Mouse (Mus musculus) heart, embryonic 12.5 days (tissue): ENCODE data around the gene Slc25a35. TPM values are rescaled to one million over a fixed set of nuclear protein-coding genes. Genes with fewer than 3 reads are reported as not detected.
"Not testable (repeated sequence)": the region's sequence is repeated elsewhere in the genome, so short reads cannot be mapped to it uniquely, and the experiment has no call there.

ENCODE experiments used
- ATAC-seq: fragments of 200-750 bp; cut with Nextera tagmentation; 2 replicates; pipeline ENCODE4 v1.8.0; 2017; ENCODE audit warnings: moderate TSS enrichment, moderate library complexity; ENCODE audit not compliant: insufficient number of reproducible peaks, low FRiP score
- H3K27ac ChIP-seq: fragments of 300-500 bp; sonication (generic); 2 replicates; pipeline ENCODE4 v1.5.1; 2016; ENCODE audit warnings: mild to moderate bottlenecking, moderate library complexity; ENCODE audit not compliant: poor library complexity, severe bottlenecking
- H3K27me3 ChIP-seq: fragments of 300-500 bp; sonication (generic); replicated peaks from 2 replicates; pipeline ENCODE4 v1.6.1; 2016; ENCODE audit warnings: mild to moderate bottlenecking, moderate library complexity
- H3K36me3 ChIP-seq: fragments of 300-500 bp; sonication (generic); 2 replicates; pipeline ENCODE4 v1.6.1; 2016; ENCODE audit warnings: mild to moderate bottlenecking, moderate library complexity
- H3K4me1 ChIP-seq: fragments of 300-500 bp; sonication (generic); replicated peaks from 2 replicates; pipeline ENCODE4 v1.6.1; 2016; ENCODE audit warnings: mild to moderate bottlenecking
- H3K4me2 ChIP-seq: fragments of 300-500 bp; sonication (generic); 2 replicates; pipeline ENCODE4 v1.6.1; 2016; ENCODE audit warnings: mild to moderate bottlenecking, moderate library complexity
- H3K4me3 ChIP-seq: fragments of 300-500 bp; sonication (generic); 2 replicates; pipeline ENCODE4 v1.5.1; 2016; ENCODE audit warnings: mild to moderate bottlenecking
- H3K9ac ChIP-seq: fragments of 300-500 bp; sonication (generic); 2 replicates; pipeline ENCODE4 v1.6.1; 2016; ENCODE audit warnings: mild to moderate bottlenecking, moderate library complexity
- H3K9me3 ChIP-seq: fragments of 300-500 bp; sonication (generic); replicated peaks from 2 replicates; pipeline ENCODE4 v1.6.1; 2016; ENCODE audit warnings: mild to moderate bottlenecking, moderate library complexity
- WGBS: fragments of 180-500 bp; shearing (Covaris S2); methylation state at CpG from one replicate; pipeline ENCODE4 v1.1.7; 2016; 5-methylcytosine and 5-hydroxymethylcytosine counted together
- polyA plus RNA-seq: library from polyadenylated mRNA; unstranded; fragments of >200 nt; fragmentation: Nextera tagmentation; extraction: Ambion mirVana; gene quantifications from 2 replicates; pipeline ENCODE4 v1.2.1, GENCODE M21; 2016

The Slc25a35 gene
- 1.4 and 2.2 TPM in 2 replicates for polyA plus RNA-seq

- Histone ChIP-seq H3K4me1 (peaks cover 44% of the 10 kb centered on the region), H3K36me3 (no peaks in the 10 kb centered on the region), H3K9me3 (no peaks in the 10 kb centered on the region), H3K4me2 (peak within 1 kb of the TSS; percentile 98), H3K4me3 (peak within 1 kb of the TSS; percentile 66), H3K27me3 (0 out of 2 replicates have a peak, but pooled peaks cover 10% of the 10 kb centered on the region), H3K9ac (peak within 1 kb of the TSS; percentile 75), H3K27ac (peak within 1 kb of the TSS; percentile 26; the same call in 1 of the 2 replicates)
- under 1% methylated on average over 50 of the region's 50 CpGs for WGBS
- peak; percentile 94 for ATAC-seq
These were observed at the start of gene Slc25a35 for GRCm38 (mm10) chr11:68967337-68968282. Gene Slc25a35 (plus strand): TSS chr11:68968131.

GRCm38 (mm10) chr11:68923191-68923590 is 44.7 kb upstream of the Slc25a35 start:
- H3K36me3 ChIP-seq: no peaks in the 10 kb centered on the region
- no peaks in the 10 kb centered on the region for H3K4me1 ChIP-seq
- H3K27me3 ChIP-seq: peaks cover 9% of the 10 kb centered on the region; the same call in 1 of the 2 replicates
- no peak overlapping the region for H3K4me3 ChIP-seq
- no peak for ATAC-seq
- no peak overlapping the region for H3K4me2 ChIP-seq
- no peak overlapping the region for H3K9ac ChIP-seq
- H3K9me3 ChIP-seq: no peaks in the 10 kb centered on the region
- 54% methylated on average over 3 of the region's 3 CpGs for WGBS
- no peak overlapping the region for H3K27ac ChIP-seq

- Histone ChIP-seq H3K4me2 (no peak overlapping the region), H3K4me3 (no peak overlapping the region), H3K27ac (no peak overlapping the region), H3K27me3 (peaks cover 9% of the 10 kb centered on the region; the same call in 1 of the 2 replicates), H3K4me1 (no peaks in the 10 kb centered on the region), H3K9ac (no peak overlapping the region), H3K36me3 (no peaks in the 10 kb centered on the region), H3K9me3 (no peaks in the 10 kb centered on the region)
- no peak for ATAC-seq
- WGBS: 79% methylated on average over 2 of the region's 2 CpGs
These were observed 43.2 kb upstream of the Slc25a35 start for GRCm38 (mm10) chr11:68924749-68925148.

GRCm38 (mm10) chr11:68926981-68927380 is 41.0 kb upstream of the Slc25a35 start, which contains the start of gene Odf4:
Gene Odf4 (minus strand): TSS chr11:68927081.
- H3K36me3 ChIP-seq: no peaks in the 10 kb centered on the region
- WGBS: 65% methylated on average over 3 of the region's 3 CpGs
- H3K4me3 ChIP-seq: no peak within 1 kb of the TSS
- H3K4me1 ChIP-seq: no peaks in the 10 kb centered on the region
- H3K4me2 ChIP-seq: no peak within 1 kb of the TSS
- peaks cover 7% of the 10 kb centered on the region; the same call in 1 of the 2 replicates for H3K27me3 ChIP-seq
- H3K9me3 ChIP-seq: no peaks in the 10 kb centered on the region
- no peak within 1 kb of the TSS for H3K27ac ChIP-seq
- no peak for ATAC-seq
- no peak within 1 kb of the TSS for H3K9ac ChIP-seq

GRCm38 (mm10) chr11:68929947-68930346 is 38.0 kb upstream of the Slc25a35 start:
- 74% methylated on average over 6 of the region's 6 CpGs for WGBS
- no peak overlapping the region for H3K4me2 ChIP-seq

GRCm38 (mm10) chr11:68933885-68934507 is 33.9 kb upstream of the Slc25a35 start:
- no peak overlapping the region for H3K27ac ChIP-seq
- H3K9me3 ChIP-seq: no peaks in the 10 kb centered on the region
- H3K4me3 ChIP-seq: no peak overlapping the region
- no peaks in the 10 kb centered on the region for H3K27me3 ChIP-seq
- WGBS: 65% methylated on average over 5 of the region's 5 CpGs
- H3K36me3 ChIP-seq: no peaks in the 10 kb centered on the region
- H3K4me1 ChIP-seq: no peaks in the 10 kb centered on the region
- H3K9ac ChIP-seq: no peak overlapping the region
- ATAC-seq: no peak
- H3K4me2 ChIP-seq: no peak overlapping the region

More at GRCm38 (mm10) chr11:68929947-68930346, 38.0 kb upstream of the Slc25a35 start:
- H3K9me3 ChIP-seq: no peaks in the 10 kb centered on the region
- H3K27ac ChIP-seq: no peak overlapping the region
- no peak overlapping the region for H3K9ac ChIP-seq
- H3K36me3 ChIP-seq: no peaks in the 10 kb centered on the region
- no peak overlapping the region for H3K4me3 ChIP-seq
- no peak for ATAC-seq
- no peaks in the 10 kb centered on the region for H3K4me1 ChIP-seq
- 0 out of 2 replicates have a peak, but pooled peaks cover 3% of the 10 kb centered on the region for H3K27me3 ChIP-seq

GRCm38 (mm10) chr11:68936951-68937350 is 31.0 kb upstream of the Slc25a35 start:
- H3K27me3 ChIP-seq, ATAC-seq, H3K27ac ChIP-seq, H3K4me1 ChIP-seq, H3K36me3 ChIP-seq, H3K4me3 ChIP-seq, H3K9ac ChIP-seq, H3K9me3 ChIP-seq, H3K4me2 ChIP-seq: not testable (repeated sequence)
- WGBS: 82% methylated on average over 4 of the region's 4 CpGs

- Histone ChIP-seq H3K4me2 (peak overlapping the region; percentile 73), H3K4me3 (peak overlapping the region; percentile 56), H3K27me3 (no peaks in the 10 kb centered on the region), H3K9ac (peak overlapping the region; percentile 69), H3K4me1 (peaks cover 5% of the 10 kb centered on the region), H3K36me3 (peaks cover 1% of the 10 kb centered on the region; the same call in 1 of the 2 replicates), H3K9me3 (no peaks in the 10 kb centered on the region), H3K27ac (peak overlapping the region; percentile 65)
- ATAC-seq: peak; percentile 96
- WGBS: 5% methylated on average over 16 of the region's 16 CpGs
These were observed 28.3 kb upstream of the Slc25a35 start for GRCm38 (mm10) chr11:68939451-68940304.

GRCm38 (mm10) chr11:68940516-68940915 is 27.4 kb upstream of the Slc25a35 start:
- peaks cover 4% of the 10 kb centered on the region; the same call in 1 of the 2 replicates for H3K36me3 ChIP-seq
- 70% methylated on average over 4 of the region's 4 CpGs for WGBS
- H3K4me2 ChIP-seq: peak overlapping the region; percentile 73
- peak overlapping the region; percentile 56 for H3K4me3 ChIP-seq
- peaks cover 5% of the 10 kb centered on the region for H3K4me1 ChIP-seq
- no peaks in the 10 kb centered on the region for H3K27me3 ChIP-seq
- no peak for ATAC-seq
- H3K9me3 ChIP-seq: no peaks in the 10 kb centered on the region
- H3K9ac ChIP-seq: peak overlapping the region; percentile 69
- no peak overlapping the region for H3K27ac ChIP-seq

- WGBS: 80% methylated on average over 8 of the region's 8 CpGs
- peaks cover 4% of the 10 kb centered on the region; the same call in 1 of the 2 replicates for H3K36me3 ChIP-seq
- no peaks in the 10 kb centered on the region for H3K27me3 ChIP-seq
- H3K9ac ChIP-seq: no peak overlapping the region
- no peaks in the 10 kb centered on the region for H3K9me3 ChIP-seq
- H3K27ac ChIP-seq: no peak overlapping the region
- H3K4me2 ChIP-seq: no peak overlapping the region
- peaks cover 18% of the 10 kb centered on the region for H3K4me1 ChIP-seq
- no peak for ATAC-seq
- H3K4me3 ChIP-seq: no peak overlapping the region
These were observed 25.2 kb upstream of the Slc25a35 start for GRCm38 (mm10) chr11:68942731-68943130.
